Mouse (Mus musculus): Measurements from ENCODE around the gene Dgkz. TPM values are rescaled to one million over a fixed set of nuclear protein-coding genes. Genes with fewer than 3 reads are reported as not detected.
A peak's percentile ranks its signal among the peaks of the same experiment; 100 is the strongest.

Dgkz gene
- polyA plus RNA-seq, 1 experiment = 135 TPM

DNA sequence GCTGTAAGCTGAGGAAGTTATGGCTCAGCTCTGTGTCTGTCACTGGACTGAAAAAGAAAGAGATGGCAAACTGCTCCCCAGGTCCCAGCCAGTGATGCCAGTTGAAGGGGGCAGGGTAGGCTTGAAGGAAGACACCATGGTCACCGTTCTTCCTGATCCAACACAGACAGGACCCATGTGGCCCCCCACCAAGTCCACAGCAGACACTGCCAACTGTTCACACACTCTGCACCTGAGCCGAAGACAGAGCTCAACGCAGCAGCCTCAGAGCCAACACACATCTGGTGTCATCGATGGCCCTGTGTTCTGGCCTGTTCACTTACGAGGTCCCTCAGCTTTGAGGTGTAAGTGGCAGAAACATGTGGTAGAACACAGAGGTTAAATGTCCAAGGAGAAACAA lies 15.2 kb downstream of the Dgkz start:
- no peak for DNase-seq (ENCODE audit: low spot score)

GRCm38 (mm10) chr2:91959544-91960410 lies 15.9 kb downstream of the Dgkz start:
- DNase-seq (ENCODE audit: low spot score) = no peak

GRCm38 (mm10) chr2:91958701-91959457 lies 16.8 kb downstream of the Dgkz start:
- no peak for DNase-seq (ENCODE audit: low spot score)

GRCm38 (mm10) chr2:91958049-91958448 lies 17.6 kb downstream of the Dgkz start:
- DNase-seq (ENCODE audit: low spot score) = no peak

DNA sequence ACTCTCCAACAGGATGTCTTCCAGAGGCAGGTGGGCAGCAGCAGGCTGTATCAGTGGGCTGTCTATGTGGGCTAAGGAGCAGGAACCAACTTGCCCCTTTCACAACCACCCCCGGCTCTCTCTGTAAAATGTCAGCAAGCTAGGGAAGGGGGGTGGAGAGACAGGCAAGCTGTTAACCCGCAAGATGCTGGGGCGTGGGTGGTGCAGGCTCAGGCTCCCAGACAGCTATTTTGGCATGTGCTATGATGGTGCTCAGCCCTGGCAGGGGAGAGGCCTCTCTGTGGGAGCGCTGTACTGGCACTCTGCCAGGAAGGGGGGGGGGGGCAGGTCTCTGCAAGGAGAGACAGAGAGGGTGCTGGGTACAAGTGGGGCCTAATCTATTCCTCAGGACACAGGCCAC lies 18.6 kb downstream of the Dgkz start:
- DNase-seq (ENCODE audit: low spot score) = no peak

- DNase-seq (ENCODE audit: low spot score) = no peak
Measured at GRCm38 (mm10) chr2:91955875-91956274, 19.8 kb downstream of the Dgkz start.

- no peak for DNase-seq (ENCODE audit: low spot score)
Measured at GRCm38 (mm10) chr2:91955121-91955591, 20.5 kb downstream of the Dgkz start.

DNA sequence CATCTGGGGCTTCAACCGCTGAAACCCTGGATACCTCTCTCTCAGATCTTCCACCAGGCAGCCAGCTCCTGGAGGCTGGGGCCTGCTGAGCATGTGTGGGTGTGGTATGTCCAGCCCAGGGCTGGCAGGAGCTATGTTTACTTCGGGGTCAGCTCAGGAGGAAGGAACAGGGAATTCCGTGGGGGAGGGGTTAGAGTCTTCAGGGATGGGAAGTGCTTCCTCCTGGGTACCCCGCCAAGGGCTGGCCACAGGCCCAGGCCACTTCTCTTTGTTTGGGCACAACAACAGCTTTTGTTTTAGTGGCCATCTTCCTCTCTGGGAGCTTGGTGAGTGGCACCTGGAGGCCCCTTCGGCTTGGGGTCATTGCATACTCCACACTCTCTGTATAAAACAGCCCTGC lies 21.8 kb downstream of the Dgkz start:
- no peak for DNase-seq (ENCODE audit: low spot score)

DNA sequence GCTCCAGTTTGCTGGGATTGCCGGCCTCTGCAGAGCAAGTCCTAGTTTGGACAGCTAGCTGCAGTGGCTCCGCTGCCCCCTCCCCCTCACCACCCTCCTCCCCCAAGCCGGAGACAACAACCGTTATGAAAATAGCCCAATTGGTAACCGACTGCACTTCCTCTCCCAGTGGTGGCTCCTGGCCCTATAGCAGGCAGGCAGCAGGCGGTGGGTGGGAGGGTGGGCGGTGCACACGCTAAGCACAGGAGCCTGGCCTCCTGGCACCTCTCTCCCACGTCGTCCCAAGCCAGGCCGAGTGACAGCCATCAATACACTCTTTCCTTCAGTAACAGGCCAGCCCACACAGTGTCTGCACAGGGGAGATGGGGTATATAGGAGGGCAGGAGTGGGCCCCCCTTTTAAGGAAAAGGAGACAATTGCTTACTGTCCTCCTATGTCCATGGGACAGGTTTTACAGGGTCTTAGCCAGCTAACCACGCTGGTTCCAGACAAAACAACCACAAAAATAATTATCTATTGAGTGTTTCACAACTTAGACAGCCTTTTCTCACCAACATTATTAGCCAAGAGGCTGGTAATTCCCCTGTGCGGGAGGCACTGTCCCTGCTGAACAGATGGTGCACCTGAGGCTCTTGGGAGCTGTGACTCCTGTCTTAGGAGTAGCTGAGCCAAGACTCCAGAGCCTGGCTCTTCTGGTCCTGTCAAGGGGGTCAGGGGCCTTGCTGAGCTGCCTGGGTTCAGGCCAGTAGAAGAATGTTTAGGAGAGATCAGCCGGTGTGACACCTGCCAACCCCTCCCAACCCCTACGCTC lies 25.2 kb downstream of the Dgkz start:
- no peak for DNase-seq (ENCODE audit: low spot score)

GRCm38 (mm10) chr2:91949411-91950274 lies 26.0 kb downstream of the Dgkz start:
- no peak for DNase-seq (ENCODE audit: low spot score)

GRCm38 (mm10) chr2:91948792-91949241 lies 26.8 kb downstream of the Dgkz start:
- DNase-seq (ENCODE audit: low spot score) = no peak

DNA sequence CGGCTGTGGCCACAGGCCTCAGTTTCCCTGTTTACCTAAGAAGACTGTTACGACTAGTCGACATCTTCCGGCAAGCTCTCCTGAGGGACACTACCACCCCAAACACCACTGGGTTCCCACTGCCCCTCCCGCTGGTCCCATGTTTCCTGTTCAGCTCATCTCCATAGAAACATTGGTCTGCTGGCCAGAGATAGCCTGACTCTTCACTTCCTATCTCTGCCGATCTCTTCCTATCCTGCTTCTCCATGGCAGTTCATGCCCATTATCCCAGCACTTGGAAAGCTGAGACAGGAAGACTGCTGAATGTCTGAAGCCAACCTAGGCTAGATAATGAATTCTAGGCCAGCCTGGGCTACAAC lies 27.5 kb downstream of the Dgkz start:
- no peak for DNase-seq (ENCODE audit: low spot score)

DNA sequence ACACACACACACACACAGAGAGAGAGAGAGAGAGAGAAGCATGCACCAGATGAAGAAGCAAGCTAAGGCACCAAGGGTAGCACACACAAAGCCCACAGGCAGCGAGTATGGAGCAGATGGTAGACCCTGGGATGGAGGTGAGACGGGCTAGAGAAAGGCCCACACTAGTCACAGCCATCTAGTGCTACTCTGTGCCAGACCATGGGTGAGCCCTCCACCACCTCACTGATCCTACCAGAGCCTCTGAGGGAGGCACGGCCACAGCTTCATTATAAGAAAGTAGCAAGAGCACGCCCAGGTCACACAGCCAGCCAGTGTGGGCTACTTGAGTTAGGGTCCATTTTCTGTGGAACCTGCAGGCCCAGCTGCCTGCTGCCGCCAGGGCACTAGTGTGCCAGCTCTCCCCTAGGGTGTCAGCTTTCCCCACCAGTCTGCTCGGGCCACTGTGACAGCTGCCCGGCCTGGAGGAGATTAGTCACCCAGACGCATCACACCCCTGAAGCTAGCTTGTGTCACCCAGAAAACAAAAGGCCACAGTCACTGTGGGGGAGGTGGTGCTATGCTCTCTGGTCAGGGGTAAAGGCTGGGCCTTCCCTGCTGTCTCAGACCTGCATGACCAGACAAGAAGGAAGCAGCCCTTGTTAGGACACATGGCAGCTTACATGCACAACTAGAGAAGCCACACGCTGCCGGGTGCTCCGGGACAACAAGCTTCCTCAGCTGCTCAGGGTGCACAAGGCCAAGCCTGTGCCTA lies 28.1 kb downstream of the Dgkz start:
- DNase-seq (ENCODE audit: low spot score) = no peak

DNA sequence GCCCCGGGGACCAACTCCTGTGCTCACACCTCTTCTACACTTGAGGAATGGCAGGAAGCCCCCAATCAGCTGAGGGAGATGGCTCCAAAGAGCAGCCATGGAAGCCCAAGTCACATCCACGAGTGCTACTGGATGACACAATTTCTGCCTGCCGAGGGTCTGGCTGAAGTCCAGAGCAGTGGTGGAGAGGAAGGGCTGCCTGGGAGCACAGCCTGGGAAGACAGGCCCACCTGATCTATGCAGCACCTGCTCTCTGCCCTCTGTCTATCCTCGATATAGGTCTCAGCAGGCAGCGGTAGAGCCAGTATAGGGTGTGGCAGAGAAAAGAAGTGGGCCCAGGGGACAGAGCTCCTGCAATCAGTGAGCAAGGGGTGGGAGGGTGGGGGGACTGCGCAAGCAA lies 28.8 kb downstream of the Dgkz start:
- DNase-seq (ENCODE audit: low spot score) = no peak

GRCm38 (mm10) chr2:91945483-91945882 lies 30.2 kb downstream of the Dgkz start, which contains the start of gene Gm9821:
Gene Gm9821 (plus strand): TSS chr2:91945703.
- no peak for DNase-seq (ENCODE audit: low spot score)

GRCm38 (mm10) chr2:91944170-91944950 lies 31.3 kb downstream of the Dgkz start:
- peak; percentile 67 for DNase-seq (ENCODE audit: low spot score)

- DNase-seq (ENCODE audit: low spot score) = no peak
Measured at GRCm38 (mm10) chr2:91942356-91942755, 33.3 kb downstream of the Dgkz start.

- no peak for DNase-seq (ENCODE audit: low spot score)
Measured at GRCm38 (mm10) chr2:91939303-91939935, 36.2 kb downstream of the Dgkz start.

DNA sequence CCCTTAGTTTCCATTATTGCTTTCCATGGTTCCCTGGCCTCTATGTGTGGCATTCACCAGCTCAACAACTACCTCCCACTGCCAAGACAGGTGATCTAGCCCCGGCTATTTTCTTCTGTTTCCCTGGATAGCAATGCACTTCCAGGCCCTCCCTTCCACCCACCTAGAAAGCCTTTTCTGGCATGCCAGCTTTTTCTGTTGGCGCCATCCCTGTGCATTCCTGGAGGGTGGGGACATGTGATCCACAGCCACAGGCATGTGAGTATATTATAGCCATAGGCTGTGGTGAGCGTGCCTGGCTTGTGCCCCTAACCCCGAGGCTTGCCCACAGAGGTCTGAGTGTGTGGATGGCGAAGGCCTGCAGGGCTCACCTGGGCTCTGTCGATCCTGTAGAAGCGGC lies 39.5 kb downstream of the Dgkz start:
- DNase-seq (ENCODE audit: low spot score) = no peak
